Mouse (Mus musculus) mesoderm, embryonic 11.5 days (tissue): ENCODE results near the gene Trpm3.

Source experiments
- DNase-seq: peaks from one replicate; pipeline ENCODE4 v3.0.0-alpha.2; 2012; ENCODE audit warnings: low read depth, low spot score

Trpm3 gene

GRCm38 (mm10) chr19:22138590-22139421 is at the start of gene Trpm3:
Gene Trpm3 (plus strand): TSS chr19:22139046.
- DNase-seq = peak; percentile 91

- peak; percentile 24 for DNase-seq
Measured at GRCm38 (mm10) chr19:22100582-22100981, 38.3 kb upstream of the Trpm3 start.

- no peak for DNase-seq
Measured at GRCm38 (mm10) chr19:22103865-22104264, 35.0 kb upstream of the Trpm3 start.

- DNase-seq = no peak
Measured at GRCm38 (mm10) chr19:22104848-22105484, 33.9 kb upstream of the Trpm3 start.

- DNase-seq = peak; percentile 10
Measured at GRCm38 (mm10) chr19:22105648-22106047, 33.2 kb upstream of the Trpm3 start.

GRCm38 (mm10) chr19:22108893-22109463 is 29.9 kb upstream of the Trpm3 start:
- DNase-seq = no peak

GRCm38 (mm10) chr19:22120976-22121375 is 17.9 kb upstream of the Trpm3 start:
- no peak for DNase-seq

GRCm38 (mm10) chr19:22121631-22122030 is 17.2 kb upstream of the Trpm3 start:
- no peak for DNase-seq

- DNase-seq = no peak
Measured at GRCm38 (mm10) chr19:22132626-22133025, 6.2 kb upstream of the Trpm3 start.

- DNase-seq = no peak
Measured at GRCm38 (mm10) chr19:22178549-22178948, 39.7 kb downstream of the Trpm3 start.

GRCm38 (mm10) chr19:22179017-22179416 is 40.2 kb downstream of the Trpm3 start:
- no peak for DNase-seq

GRCm38 (mm10) chr19:22180136-22180535 is 41.3 kb downstream of the Trpm3 start:
- DNase-seq = no peak

- peak; percentile 6 for DNase-seq
Measured at GRCm38 (mm10) chr19:22189716-22190115, 50.9 kb downstream of the Trpm3 start.

- DNase-seq = no peak
Measured at GRCm38 (mm10) chr19:22222520-22222919, 83.7 kb downstream of the Trpm3 start.

GRCm38 (mm10) chr19:22234187-22234586 is 95.3 kb downstream of the Trpm3 start:
- no peak for DNase-seq

- no peak for DNase-seq
Measured at GRCm38 (mm10) chr19:22249076-22249475, 110.2 kb downstream of the Trpm3 start.

- peak; percentile 41 for DNase-seq
Measured at GRCm38 (mm10) chr19:22272916-22273315, 134.1 kb downstream of the Trpm3 start.

GRCm38 (mm10) chr19:22284651-22285050 is 145.8 kb downstream of the Trpm3 start:
- no peak for DNase-seq

- no peak for DNase-seq
Measured at GRCm38 (mm10) chr19:22292671-22293070, 153.8 kb downstream of the Trpm3 start.

GRCm38 (mm10) chr19:22300906-22301305 is 162.1 kb downstream of the Trpm3 start:
- no peak for DNase-seq

- DNase-seq = peak; percentile 17
Measured at GRCm38 (mm10) chr19:22303021-22303951, 164.4 kb downstream of the Trpm3 start.
